ENCODE assay signal across 8 mouse cellular contexts in genomic region chr2:35661454-35662000, GRCm38 (mm10).
DNase-seq lines count a peak whose midpoint lies in the region; ATAC-seq and TF ChIP-seq lines count a peak whose summit lies in the region.

No protein-coding gene starts in this region.

- peak overlapping the region; percentile 92 for H3K4me2 ChIP-seq in embryonic facial prominence, embryonic 12.5 days (replicated peaks)
- H3K4me2 ChIP-seq in heart, embryonic 16.5 days (ENCODE audit: low read depth, low read length): peak overlapping the region; percentile 91
- H3K4me2 ChIP-seq in kidney, postnatal 0 days (ENCODE audit: low read length): peak overlapping the region; percentile 97
- peak overlapping the region; percentile 95 for H3K4me2 ChIP-seq in lung, postnatal 0 days (replicated peaks; ENCODE audit: low read depth, low read length)

- no peak; the same call in 1 of the 2 replicates for TF ChIP-seq CTCF in kidney, postnatal 0 days (IDR thresholded peaks at IDR 0.05; ENCODE audit: low read depth)
- no peak; the same call in none of the 2 replicates for TF ChIP-seq CTCF in lung, postnatal 0 days (IDR thresholded peaks at IDR 0.05)

- H3K27me3 ChIP-seq in embryonic facial prominence, embryonic 12.5 days: no peaks in the 10 kb centered on the region
- no peaks in the 10 kb centered on the region for H3K27me3 ChIP-seq in heart, embryonic 16.5 days (ENCODE audit: control insufficient read depth, insufficient read depth, low read length)
- no peaks in the 10 kb centered on the region for H3K27me3 ChIP-seq in kidney, postnatal 0 days (ENCODE audit: insufficient read depth, low read length)
- no peaks in the 10 kb centered on the region for H3K27me3 ChIP-seq in lung, postnatal 0 days (replicated peaks; ENCODE audit: insufficient read depth, low read length)

- peak overlapping the region; percentile 78 for H3K9ac ChIP-seq in ES-E14 (ENCODE audit: insufficient read depth, low read depth, low read length, poor library complexity, severe bottlenecking)
- H3K9ac ChIP-seq in embryonic facial prominence, embryonic 12.5 days: peak overlapping the region; percentile 92
- H3K9ac ChIP-seq in heart, embryonic 16.5 days (ENCODE audit: low read length): peak overlapping the region; percentile 87
- H3K9ac ChIP-seq in kidney, postnatal 0 days (ENCODE audit: low read depth, low read length): peak overlapping the region; percentile 81
- peak overlapping the region; percentile 77 for H3K9ac ChIP-seq in lung, postnatal 0 days (replicated peaks; ENCODE audit: low read depth)

- peak; percentile 66 for DNase-seq in 3T3-L1 (ENCODE audit: low read depth, low spot score)
- DNase-seq in ES-E14 (ENCODE audit: low read depth, low spot score): no peak
- peak; percentile 65 for DNase-seq in kidney, postnatal 0 days (ENCODE audit: low spot score)
- DNase-seq in lung, postnatal 0 days (ENCODE audit: low spot score): peak; percentile 73
- peak; percentile 44 for DNase-seq in ovary, postnatal 14 days (ENCODE audit: low spot score)
- DNase-seq in urinary bladder, postnatal 25 days (ENCODE audit: low spot score): peak; percentile 53

- in situ Hi-C loops in ES-E14 (cut with MboI; ENCODE audit: low sequenced_read_pairs in 2 of 2, unreplicated experiment in 2 of 2): no loop called here

- peak; percentile 48 for ATAC-seq in embryonic facial prominence, embryonic 12.5 days (ENCODE audit: insufficient number of reproducible peaks, insufficient read depth, low FRiP score, low TSS enrichment)
- peak; percentile 47 for ATAC-seq in heart, embryonic 16.5 days (replicated peaks; ENCODE audit: extremely low read depth, insufficient read depth, low FRiP score)
- peak; percentile 62 for ATAC-seq in kidney, postnatal 0 days (replicated peaks; ENCODE audit: low FRiP score, low read depth)
- ATAC-seq in lung, postnatal 0 days: peak; percentile 56

- peaks cover 7 to 27% of the 10 kb centered on the region in 2 experiments; a peak in 3 of 4 replicates for H3K4me1 ChIP-seq in ES-E14 (ENCODE audit: control insufficient read depth in 2 of 2, insufficient read depth in 2 of 2, low read length in 2 of 2, poor library complexity in 1 of 2)
- peaks cover 57% of the 10 kb centered on the region for H3K4me1 ChIP-seq in embryonic facial prominence, embryonic 12.5 days
- H3K4me1 ChIP-seq in heart, embryonic 16.5 days (ENCODE audit: control insufficient read depth, insufficient read depth, low read length): peaks cover 39% of the 10 kb centered on the region
- peaks cover 18% of the 10 kb centered on the region for H3K4me1 ChIP-seq in kidney, postnatal 0 days (replicated peaks; ENCODE audit: insufficient read depth, low read length)
- H3K4me1 ChIP-seq in lung, postnatal 0 days (ENCODE audit: insufficient read depth, low read depth, low read length): peaks cover 23% of the 10 kb centered on the region

- WGBS in embryonic facial prominence, embryonic 12.5 days: under 1% methylated on average over 44 of the region's 51 CpGs
- 1% methylated on average over 45 of the region's 51 CpGs for WGBS in heart, embryonic 16.5 days
- under 1% methylated on average over 44 of the region's 51 CpGs for WGBS in kidney, postnatal 0 days
- 0% methylated on average over 35 of the region's 51 CpGs for WGBS in lung, postnatal 0 days

- no peaks in the 10 kb centered on the region for H3K9me3 ChIP-seq in ES-E14 (ENCODE audit: control insufficient read depth, insufficient read depth, low read depth, low read length)
- H3K9me3 ChIP-seq in embryonic facial prominence, embryonic 12.5 days: no peaks in the 10 kb centered on the region
- no peaks in the 10 kb centered on the region for H3K9me3 ChIP-seq in heart, embryonic 16.5 days (replicated peaks; ENCODE audit: control insufficient read depth, low read length)
- H3K9me3 ChIP-seq in kidney, postnatal 0 days (replicated peaks; ENCODE audit: low read length): no peaks in the 10 kb centered on the region
- no peaks in the 10 kb centered on the region for H3K9me3 ChIP-seq in lung, postnatal 0 days (ENCODE audit: low read length)

- H3K36me3 ChIP-seq in ES-E14 (ENCODE audit: control insufficient read depth, insufficient read depth, low read length, poor library complexity, severe bottlenecking): no peaks in the 10 kb centered on the region
- H3K36me3 ChIP-seq in embryonic facial prominence, embryonic 12.5 days: 0 out of 2 replicates have a peak, but pooled peaks cover 3% of the 10 kb centered on the region
- no peaks in the 10 kb centered on the region for H3K36me3 ChIP-seq in heart, embryonic 16.5 days (ENCODE audit: control insufficient read depth, insufficient read depth)
- H3K36me3 ChIP-seq in kidney, postnatal 0 days (ENCODE audit: insufficient read depth, low read length): no peaks in the 10 kb centered on the region
- no peaks in the 10 kb centered on the region for H3K36me3 ChIP-seq in lung, postnatal 0 days (ENCODE audit: insufficient read depth, low read length)

- TF ChIP-seq EP300 in lung, postnatal 0 days (IDR thresholded peaks at IDR 0.05): no peak

- no peak overlapping the region for H3K27ac ChIP-seq in ES-E14 (ENCODE audit: insufficient read depth, low read depth, low read length, poor library complexity, severe bottlenecking)
- H3K27ac ChIP-seq in embryonic facial prominence, embryonic 12.5 days: peak overlapping the region; percentile 87
- H3K27ac ChIP-seq in heart, embryonic 16.5 days (ENCODE audit: low read length): peak overlapping the region; percentile 58
- H3K27ac ChIP-seq in kidney, postnatal 0 days: peak overlapping the region; percentile 62
- peak overlapping the region; percentile 85 for H3K27ac ChIP-seq in lung, postnatal 0 days (ENCODE audit: low read length)

- peak overlapping the region; percentile 81 to 86 for H3K4me3 ChIP-seq in ES-E14 (ENCODE audit: insufficient read depth in 1 of 2, low read depth in 1 of 2, low read length in 2 of 2, poor library complexity in 1 of 2, severe bottlenecking in 1 of 2)
- peak overlapping the region; percentile 81 for H3K4me3 ChIP-seq in embryonic facial prominence, embryonic 12.5 days
- H3K4me3 ChIP-seq in heart, embryonic 16.5 days (ENCODE audit: low read length): peak overlapping the region; percentile 80
- peak overlapping the region; percentile 78 for H3K4me3 ChIP-seq in kidney, postnatal 0 days (replicated peaks; ENCODE audit: low read depth, low read length)
- H3K4me3 ChIP-seq in lung, postnatal 0 days (ENCODE audit: low read depth, low read length): peak overlapping the region; percentile 73

TF ChIP-seq in ES-E14, 5 proteins besides CTCF, POLR2A, EP300 and RAD21:
- TF ChIP-seq HCFC1 (IDR thresholded peaks at IDR 0.05; ENCODE audit: borderline replicate concordance, insufficient read depth, low read length): no peak
- no peak for TF ChIP-seq ZNF384 (IDR thresholded peaks at IDR 0.05; ENCODE audit: low read depth, low read length)
- TF ChIP-seq CHD2 (IDR thresholded peaks at IDR 0.05; ENCODE audit: low read depth, low read length): no peak
- TF ChIP-seq MAFK (IDR thresholded peaks at IDR 0.05; ENCODE audit: insufficient read depth, low read depth, low read length): no peak
- TF ChIP-seq ZC3H11A (IDR thresholded peaks at IDR 0.05; ENCODE audit: borderline replicate concordance, low read depth, low read length): no peak
